Mouse (Mus musculus) small intestine, adult 2 months (tissue): ENCODE measurements around the gene Dhtkd1. TPM values are rescaled to one million over a fixed set of nuclear protein-coding genes. Genes with fewer than 3 reads are reported as not detected.
"Not testable (repeated sequence)": the region's sequence is repeated elsewhere in the genome, so short reads cannot be mapped to it uniquely, and the experiment has no call there.

Experiments used
- H3K27ac ChIP-seq: fragments of 200-500 bp; 2 replicates; pipeline ENCODE4 v1.5.1; 2012; ENCODE audit warnings: low read depth, low read length, control low read depth, inconsistent platforms; ENCODE audit not compliant: insufficient read depth
- H3K27me3 ChIP-seq: fragments of 200-500 bp; 2 replicates; pipeline ENCODE4 v1.6.1; 2012; ENCODE audit warnings: mild to moderate bottlenecking, moderate library complexity, low read length, inconsistent platforms; ENCODE audit not compliant: control insufficient read depth, insufficient read depth
- H3K36me3 ChIP-seq: fragments of 200-500 bp; 2 replicates; pipeline ENCODE4 v1.6.1; 2012; ENCODE audit warnings: mild to moderate bottlenecking, low read length, control low read depth, inconsistent platforms; ENCODE audit not compliant: control insufficient read depth, insufficient read depth
- H3K4me1 ChIP-seq: fragments of 200-500 bp; 2 replicates; pipeline ENCODE4 v1.6.1; 2012; ENCODE audit warnings: low read length, inconsistent platforms, mixed read lengths; ENCODE audit not compliant: control insufficient read depth, insufficient read depth, insufficient read length
- H3K4me3 ChIP-seq: fragments of 200-500 bp; 2 replicates; pipeline ENCODE4 v1.5.1; 2012; ENCODE audit warnings: low read depth, mild to moderate bottlenecking, control low read depth, inconsistent platforms, low read length, moderate library complexity
- CTCF ChIP-seq: fragments of 200-500 bp; IDR thresholded peaks from 2 replicates; pipeline ENCODE4 v1.5.1; 2012; ENCODE audit warnings: low read depth, mild to moderate bottlenecking, control low read depth, inconsistent platforms, low read length, moderate library complexity, mixed read lengths; ENCODE audit not compliant: insufficient replicate concordance, insufficient read length; ENCODE audit errors: extremely low read depth
- POLR2A ChIP-seq: fragments of 200-500 bp; IDR thresholded peaks from 2 replicates; pipeline ENCODE4 v1.6.1; 2012; ENCODE audit warnings: low read depth, mild to moderate bottlenecking, control low read depth, inconsistent platforms, low read length, moderate library complexity
- WGBS: fragments of 180-500 bp; shearing (Covaris S2); methylation state at CpG from one replicate; pipeline ENCODE4 v1.1.7; 2018; 5-methylcytosine and 5-hydroxymethylcytosine counted together
- polyA plus RNA-seq: library from polyadenylated mRNA; depleted of rRNA; stranded (reverse); fragments of >200 nt; gene quantifications from 2 replicates; pipeline ENCODE4 v1.2.3, GENCODE M21; 2012; rRNA removed

The Dhtkd1 gene
- polyA plus RNA-seq = 0.13 and 0.83 TPM in 2 replicates

DNA sequence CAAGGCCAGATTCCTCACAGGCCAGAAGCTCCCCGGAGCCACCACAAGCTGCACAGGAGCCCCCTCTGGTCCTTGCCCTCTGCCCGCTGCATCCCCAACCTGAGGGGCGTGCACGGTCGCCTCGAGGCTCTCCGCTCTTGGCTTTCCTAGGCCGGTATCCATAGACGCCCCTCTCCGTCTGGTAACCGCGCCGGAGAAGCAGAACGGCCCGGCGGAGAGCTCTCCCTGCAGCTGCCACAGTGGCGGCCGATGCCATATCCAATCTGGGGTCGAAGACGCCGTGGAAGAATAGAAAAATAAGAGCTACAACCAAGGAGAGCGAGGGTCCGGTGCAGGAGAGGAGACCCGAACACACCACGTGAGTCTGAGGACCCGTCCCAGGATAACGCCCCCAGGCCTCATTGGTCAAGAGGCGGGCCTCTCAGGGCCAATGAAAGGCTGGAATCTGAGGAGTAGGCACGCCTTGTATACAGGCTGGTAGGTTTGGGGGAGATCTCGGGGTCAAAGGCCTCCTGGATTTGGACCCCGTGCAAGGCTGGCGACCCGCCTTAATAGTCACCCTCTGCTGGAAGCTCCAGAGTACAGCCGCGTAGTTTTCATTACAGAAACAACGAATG is at the start of gene Dhtkd1:
TSS of gene Dhtkd1 (minus strand) at position 377 of the 617 bp plus-strand sequence.
- no peaks in the 10 kb centered on the region for H3K36me3 ChIP-seq
- WGBS = 2% methylated on average over 36 of the region's 36 CpGs
- H3K27ac ChIP-seq = no peak within 1 kb of the TSS
- H3K27me3 ChIP-seq = no peaks in the 10 kb centered on the region; the same call in 1 of the 2 replicates
- TF ChIP-seq CTCF = no peak
- no peak for TF ChIP-seq POLR2A
- H3K4me1 ChIP-seq = peaks cover 5% of the 10 kb centered on the region
- H3K4me3 ChIP-seq = peak within 1 kb of the TSS; percentile 70

DNA sequence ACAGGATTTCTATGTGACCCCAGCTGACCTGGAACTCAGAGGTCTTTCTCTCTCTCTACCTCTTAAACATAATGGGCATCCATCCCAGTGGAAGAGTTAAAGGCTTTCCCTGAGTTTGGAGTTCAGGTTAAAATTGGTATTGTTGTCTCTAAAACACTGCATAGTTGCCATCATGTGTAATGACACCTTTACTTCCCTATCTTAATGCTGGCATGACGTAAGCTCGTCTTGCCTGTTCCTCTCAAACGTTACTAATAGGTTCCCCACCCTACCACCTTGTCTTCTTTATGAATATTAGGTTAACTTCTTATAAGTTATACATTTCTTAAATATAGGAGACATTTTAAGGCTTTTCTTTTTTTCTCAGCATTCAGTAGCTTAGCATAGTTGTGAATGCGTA is 34.9 kb upstream of the Dhtkd1 start:
- TF ChIP-seq POLR2A = no peak
- TF ChIP-seq CTCF = no peak
- H3K36me3 ChIP-seq = peaks cover 36% of the 10 kb centered on the region

GRCm38 (mm10) chr2:5970629-5971028 is 28.0 kb upstream of the Dhtkd1 start:
- not testable (repeated sequence) for H3K4me3 ChIP-seq, H3K4me1 ChIP-seq, H3K27ac ChIP-seq, H3K27me3 ChIP-seq
- WGBS = 91% methylated on average over 3 of the region's 3 CpGs
- H3K36me3 ChIP-seq = peaks cover 15% of the 10 kb centered on the region

More for the DNA sequence above, 34.9 kb upstream of the Dhtkd1 start:
- WGBS = 92% methylated on average over 4 of the region's 4 CpGs
- Histone ChIP-seq H3K27ac (no peak overlapping the region), H3K4me1 (no peaks in the 10 kb centered on the region), H3K27me3 (no peaks in the 10 kb centered on the region), H3K4me3 (no peak overlapping the region)

DNA sequence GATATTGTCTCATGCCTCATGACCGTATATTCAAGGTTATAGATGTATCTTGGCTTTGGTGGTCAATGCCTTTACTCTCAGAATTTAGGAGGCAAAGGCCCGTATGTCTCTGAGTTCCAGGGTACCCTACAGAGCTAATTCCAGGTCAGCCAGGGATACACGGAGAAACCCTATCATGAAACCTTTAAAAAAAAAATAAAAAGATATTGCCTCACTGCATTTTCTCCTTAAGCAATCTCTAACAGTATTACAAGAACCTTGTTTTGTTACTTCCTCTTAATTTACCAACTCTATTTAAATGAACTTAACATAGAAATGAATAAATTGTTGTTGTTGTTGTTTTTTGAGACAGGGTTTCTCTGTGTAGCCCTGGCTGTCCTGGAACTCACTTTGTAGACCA is 23.4 kb upstream of the Dhtkd1 start:
- 88% methylated on average over 3 of the region's 3 CpGs for WGBS
- no peak for TF ChIP-seq POLR2A
- no peak for TF ChIP-seq CTCF

DNA sequence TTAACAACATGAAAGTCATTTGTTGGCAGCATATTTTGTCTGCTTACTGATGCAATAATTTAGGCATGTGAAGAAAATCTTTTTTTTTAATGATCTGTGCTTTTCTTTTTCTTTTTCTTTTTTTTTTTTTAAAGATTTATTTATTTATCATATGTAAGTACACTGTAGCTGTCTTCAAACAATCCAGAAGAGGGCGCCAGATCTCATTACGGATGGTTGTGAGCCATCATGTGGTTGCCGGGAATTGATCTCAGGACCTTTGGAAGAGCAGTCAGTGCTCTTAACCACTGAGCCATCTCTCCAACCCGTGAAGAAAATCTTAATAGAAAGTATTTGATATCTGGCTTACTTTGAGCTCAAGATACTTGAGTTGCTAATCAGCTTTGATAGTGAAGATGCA is 21.1 kb upstream of the Dhtkd1 start:
- H3K4me1 ChIP-seq, H3K27me3 ChIP-seq, H3K27ac ChIP-seq, H3K4me3 ChIP-seq: not testable (repeated sequence)
- H3K36me3 ChIP-seq = peaks cover 33% of the 10 kb centered on the region
- 89% methylated on average over 4 of the region's 4 CpGs for WGBS

More for the DNA sequence above, 23.4 kb upstream of the Dhtkd1 start:
- Histone ChIP-seq H3K27ac (no peak overlapping the region), H3K27me3 (no peaks in the 10 kb centered on the region), H3K36me3 (peaks cover 24% of the 10 kb centered on the region), H3K4me1 (no peaks in the 10 kb centered on the region), H3K4me3 (no peak overlapping the region)

DNA sequence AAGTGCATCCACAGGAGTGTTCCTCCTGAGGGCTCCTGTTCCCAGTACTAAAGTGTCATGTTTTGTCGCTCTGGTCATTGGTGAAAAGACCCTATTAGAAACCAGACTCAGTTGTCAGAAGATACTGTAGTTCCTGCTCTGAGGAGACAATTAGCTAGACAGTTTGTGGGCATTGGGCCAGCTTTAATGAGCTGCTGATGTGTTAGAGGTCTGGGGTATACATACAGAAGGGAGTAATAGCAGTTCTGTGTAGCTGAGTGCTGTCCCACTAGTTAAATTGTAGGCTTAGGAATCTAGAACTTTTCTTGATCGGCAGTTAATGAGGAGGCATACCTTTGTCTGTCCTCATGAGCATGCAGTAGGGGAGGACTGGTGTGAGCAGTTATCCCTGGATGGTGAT is 19.7 kb upstream of the Dhtkd1 start:
- TF ChIP-seq CTCF = no peak
- TF ChIP-seq POLR2A = no peak
- H3K4me1 ChIP-seq = no peaks in the 10 kb centered on the region
- peaks cover 41% of the 10 kb centered on the region for H3K36me3 ChIP-seq
- H3K27ac ChIP-seq = no peak overlapping the region
- no peak overlapping the region for H3K4me3 ChIP-seq
- H3K27me3 ChIP-seq = no peaks in the 10 kb centered on the region
- 88% methylated on average over 2 of the region's 2 CpGs for whole genome bisulfite sequencing

- Histone ChIP-seq H3K27ac (no peak overlapping the region), H3K36me3 (peaks cover 32% of the 10 kb centered on the region), H3K27me3 (no peaks in the 10 kb centered on the region), H3K4me1 (peaks cover 5% of the 10 kb centered on the region; the same call in 1 of the 2 replicates), H3K4me3 (no peak overlapping the region)
- TF ChIP-seq POLR2A (no peak), CTCF (no peak)
- WGBS = 94% methylated on average over 9 of the region's 9 CpGs
Measured at GRCm38 (mm10) chr2:5957705-5958104, 15.1 kb upstream of the Dhtkd1 start.
